Mouse (Mus musculus) G1E (cell line): ENCODE measurements at regions not wholly inside any gene's neighbourhood (a gene's known extent, or its start where the extent isn't known, plus 50 kb on each side); places are given as distances from the start of the nearest gene placed in this dataset.

Experiments
- CTCF ChIP-seq: IDR thresholded peaks from 2 replicates; pipeline ENCODE4 v1.5.1; 2012; ENCODE audit warnings: low read depth, low read length, inconsistent platforms, mixed read lengths
- GATA1 ChIP-seq: IDR thresholded peaks from 2 replicates; pipeline ENCODE4 v1.6.1; 2012; ENCODE audit warnings: borderline replicate concordance, low read length, inconsistent platforms, mixed read lengths
- POLR2AphosphoS5 ChIP-seq: IDR thresholded peaks from 2 replicates; pipeline ENCODE4 v1.6.1; 2012; ENCODE audit warnings: low read depth, low read length, inconsistent platforms; ENCODE audit not compliant: insufficient replicate concordance
- TAL1 ChIP-seq: conservative IDR thresholded peaks from 2 replicates; pipeline ENCODE4 v1.6.1; 2012; ENCODE audit warnings: low read depth, low read length, inconsistent platforms, mixed read lengths

DNA sequence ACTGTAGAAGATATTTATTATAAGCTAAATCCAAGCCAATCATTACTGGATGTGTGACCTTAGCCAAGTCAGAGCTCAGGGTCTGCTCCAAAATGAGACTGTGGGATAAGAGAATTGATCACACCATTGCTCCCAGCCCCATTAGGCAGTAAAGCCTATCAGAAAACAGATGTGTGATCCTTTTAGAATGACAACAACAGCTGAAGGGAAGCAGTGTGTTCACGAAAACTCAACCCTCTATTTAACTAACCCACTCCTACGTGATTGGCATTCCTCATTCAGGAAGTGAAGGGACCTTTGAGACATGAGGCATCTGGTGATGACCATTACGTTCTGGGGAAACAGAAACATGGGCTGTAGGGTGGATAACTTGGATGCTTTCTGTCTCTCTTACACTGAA, 220.6 kb downstream of the Qdpr start:
- TF ChIP-seq CTCF = no peak
- no peak for TF ChIP-seq GATA1
- TF ChIP-seq TAL1 = no peak
- no peak for TF ChIP-seq POLR2AphosphoS5
